Mouse (Mus musculus): Measurements from ENCODE around the gene Shisa7. TPM values are rescaled to one million over a fixed set of nuclear protein-coding genes. Genes with fewer than 3 reads are reported as not detected.

The Shisa7 gene
- polyA plus RNA-seq, 2 experiments = 0.01 TPM; not detected in 1

DNA sequence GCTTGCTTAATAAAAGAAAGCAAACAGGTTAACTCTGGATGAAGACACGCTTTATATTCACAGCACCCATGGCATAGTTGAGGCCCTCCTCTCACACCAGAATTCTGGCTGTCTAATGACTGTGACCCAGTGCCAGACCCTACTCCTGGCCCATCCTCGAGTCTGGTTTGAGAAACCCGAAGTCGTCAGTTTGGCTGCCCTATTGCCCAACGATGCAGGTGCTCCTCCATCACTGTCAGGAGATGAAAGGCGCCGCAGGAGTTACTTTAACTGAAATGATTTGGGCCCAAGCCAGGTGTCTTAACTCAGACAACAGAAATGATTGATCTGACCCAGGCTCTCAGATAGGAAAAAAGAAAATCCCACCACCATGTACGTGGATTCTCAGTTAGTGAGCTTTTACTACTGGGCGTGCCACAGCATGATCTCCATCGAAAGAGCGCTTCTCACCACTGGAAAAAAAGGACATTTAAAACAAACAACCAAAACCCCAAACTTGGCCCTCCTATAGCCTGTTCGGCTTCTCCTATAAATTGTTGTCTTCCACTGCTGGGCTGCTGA lies 15.0 kb upstream of the Shisa7 start:
- no peak overlapping the region for H3K27ac ChIP-seq
- H3K4me2 ChIP-seq (ENCODE audit: low read depth) = no peak overlapping the region
- no peak overlapping the region for H3K4me3 ChIP-seq (ENCODE audit: insufficient read depth in 1 of 2, low read depth in 2 of 2, low read length in 2 of 2)
- H3K9ac ChIP-seq (replicated peaks) = no peak overlapping the region
- H3K9me3 ChIP-seq (ENCODE audit: control insufficient read depth, low read length) = no peaks in the 10 kb centered on the region
- 64% methylated on average over 12 of the region's 12 CpGs for WGBS (ENCODE audit: insufficient replicate concordance)
- TF ChIP-seq EP300 (IDR thresholded peaks at IDR 0.05; ENCODE audit: low read depth) (no peak), CTCF (IDR thresholded peaks at IDR 0.05; ENCODE audit: low read depth) (no peak)
- H3K4me1 ChIP-seq (replicated peaks; ENCODE audit: control insufficient read depth in 2 of 2, insufficient read depth in 2 of 2, low read length in 1 of 2) = no peaks in the 10 kb centered on the region
- no peaks in the 10 kb centered on the region for H3K36me3 ChIP-seq (replicated peaks; ENCODE audit: control insufficient read depth, insufficient read depth, low read depth)
- no peaks in the 10 kb centered on the region for H3K27me3 ChIP-seq (ENCODE audit: control insufficient read depth, insufficient read depth, low read length)
- no peak for DNase-seq (ENCODE audit: low read depth in 3 of 3, low spot score in 3 of 3)
- no peak for ATAC-seq (ENCODE audit: insufficient read depth)

DNA sequence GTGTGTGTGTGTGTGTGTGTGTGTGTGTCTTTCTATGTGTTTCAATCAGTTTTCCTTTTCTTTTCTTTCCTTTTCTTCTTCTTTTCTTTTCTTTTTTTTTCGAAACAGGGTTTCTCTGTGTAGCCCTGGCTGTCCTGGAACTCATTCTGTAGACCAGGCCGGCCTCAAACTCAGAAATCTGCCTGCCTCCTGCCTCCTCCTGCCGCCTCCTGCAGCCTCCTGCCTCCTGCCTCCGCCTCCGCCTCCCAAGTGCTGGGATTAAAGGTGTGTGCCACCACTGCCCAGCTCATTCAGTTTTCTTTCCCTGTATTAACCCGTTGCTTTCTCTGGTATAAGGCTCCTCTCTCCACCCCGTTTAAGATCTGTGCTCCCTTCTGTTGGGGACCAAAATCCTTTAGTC lies 12.8 kb upstream of the Shisa7 start:
- DNase-seq (ENCODE audit: low read depth in 3 of 3, low spot score in 3 of 3) = no peak
- ATAC-seq (ENCODE audit: insufficient read depth) = no peak
- H3K4me2 ChIP-seq (ENCODE audit: low read depth) = no peak overlapping the region
- no peaks in the 10 kb centered on the region for H3K27me3 ChIP-seq (ENCODE audit: control insufficient read depth, insufficient read depth, low read length)
- no peak overlapping the region for H3K9ac ChIP-seq (replicated peaks)
- H3K9me3 ChIP-seq (ENCODE audit: control insufficient read depth, low read length) = no peaks in the 10 kb centered on the region
- H3K4me3 ChIP-seq (ENCODE audit: insufficient read depth in 1 of 2, low read depth in 2 of 2, low read length in 2 of 2) = no peak overlapping the region
- no peaks in the 10 kb centered on the region for H3K4me1 ChIP-seq (replicated peaks; ENCODE audit: control insufficient read depth in 2 of 2, insufficient read depth in 2 of 2, low read length in 1 of 2)
- no peak overlapping the region for H3K27ac ChIP-seq
- 48% methylated on average over 7 of the region's 7 CpGs for WGBS (ENCODE audit: insufficient replicate concordance)
- TF ChIP-seq CTCF (IDR thresholded peaks at IDR 0.05; ENCODE audit: low read depth) = no peak
- no peak for TF ChIP-seq EP300 (IDR thresholded peaks at IDR 0.05; ENCODE audit: low read depth)
- no peaks in the 10 kb centered on the region for H3K36me3 ChIP-seq (replicated peaks; ENCODE audit: control insufficient read depth, insufficient read depth, low read depth)

- ATAC-seq (ENCODE audit: insufficient read depth) (no peak), DNase-seq (ENCODE audit: low read depth in 3 of 3, low spot score in 3 of 3) (no peak)
- 50% methylated on average over 9 of the region's 9 CpGs for WGBS (ENCODE audit: insufficient replicate concordance)
- TF ChIP-seq CTCF (IDR thresholded peaks at IDR 0.05; ENCODE audit: low read depth) = no peak
- no peak overlapping the region for H3K9ac ChIP-seq (replicated peaks)
- no peaks in the 10 kb centered on the region for H3K9me3 ChIP-seq (ENCODE audit: control insufficient read depth, low read length)
- H3K4me3 ChIP-seq (ENCODE audit: insufficient read depth in 1 of 2, low read depth in 2 of 2, low read length in 2 of 2) = no peak overlapping the region
- H3K27ac ChIP-seq = no peak overlapping the region
- H3K36me3 ChIP-seq (replicated peaks; ENCODE audit: control insufficient read depth, insufficient read depth, low read depth) = no peaks in the 10 kb centered on the region
- H3K4me1 ChIP-seq (replicated peaks; ENCODE audit: control insufficient read depth in 2 of 2, insufficient read depth in 2 of 2, low read length in 1 of 2) = no peaks in the 10 kb centered on the region
- H3K27me3 ChIP-seq (ENCODE audit: control insufficient read depth, insufficient read depth, low read length) = no peaks in the 10 kb centered on the region
- H3K4me2 ChIP-seq (ENCODE audit: low read depth) = no peak overlapping the region
Measured at GRCm38 (mm10) chr7:4856508-4856907, 12.0 kb upstream of the Shisa7 start.

DNA sequence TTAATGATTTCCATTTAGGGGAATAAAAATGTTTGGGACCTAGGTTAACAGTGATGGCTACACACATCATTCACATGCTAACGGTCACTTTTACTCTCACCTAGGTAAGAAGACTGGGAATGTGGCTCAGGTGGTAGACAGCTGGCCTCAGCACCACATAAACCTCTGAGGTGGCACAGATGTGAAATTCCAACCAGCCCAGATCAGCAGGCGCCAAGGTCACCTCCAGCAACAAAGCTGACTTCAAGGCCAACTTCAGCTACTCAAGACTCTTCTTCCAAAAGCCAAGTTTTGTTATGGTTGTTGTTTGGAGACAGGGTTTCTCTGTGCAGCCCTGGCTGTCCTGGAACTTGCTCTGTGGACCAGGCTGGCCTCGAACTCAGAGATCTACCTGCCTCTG lies 9.1 kb upstream of the Shisa7 start:
- TF ChIP-seq CTCF (IDR thresholded peaks at IDR 0.05; ENCODE audit: low read depth) = no peak
- TF ChIP-seq EP300 (IDR thresholded peaks at IDR 0.05; ENCODE audit: low read depth) = no peak
- Histone ChIP-seq H3K9me3 (ENCODE audit: control insufficient read depth, low read length) (no peaks in the 10 kb centered on the region), H3K27me3 (ENCODE audit: control insufficient read depth, insufficient read depth, low read length) (0 out of 2 replicates have a peak, but pooled peaks cover 2% of the 10 kb centered on the region), H3K4me2 (ENCODE audit: low read depth) (no peak overlapping the region), H3K36me3 (replicated peaks; ENCODE audit: control insufficient read depth, insufficient read depth, low read depth) (no peaks in the 10 kb centered on the region), H3K4me3 (ENCODE audit: insufficient read depth in 1 of 2, low read depth in 2 of 2, low read length in 2 of 2) (no peak overlapping the region), H3K9ac (replicated peaks) (no peak overlapping the region), H3K27ac (no peak overlapping the region), H3K4me1 (replicated peaks; ENCODE audit: control insufficient read depth in 2 of 2, insufficient read depth in 2 of 2, low read length in 1 of 2) (no peaks in the 10 kb centered on the region)
- ATAC-seq (ENCODE audit: insufficient read depth) = no peak
- 46% methylated on average over 3 of the region's 3 CpGs for WGBS (ENCODE audit: insufficient replicate concordance)
- no peak for DNase-seq (ENCODE audit: low read depth in 3 of 3, low spot score in 3 of 3)

- H3K27me3 ChIP-seq (ENCODE audit: control insufficient read depth, insufficient read depth, low read length) = 0 out of 2 replicates have a peak, but pooled peaks cover 2% of the 10 kb centered on the region
- no peak overlapping the region for H3K9ac ChIP-seq (replicated peaks)
- TF ChIP-seq EP300 (IDR thresholded peaks at IDR 0.05; ENCODE audit: low read depth) (no peak), CTCF (IDR thresholded peaks at IDR 0.05; ENCODE audit: low read depth) (no peak)
- ATAC-seq (ENCODE audit: insufficient read depth) (no peak), DNase-seq (ENCODE audit: low read depth in 3 of 3, low spot score in 3 of 3) (no peak)
- 65% methylated on average over 8 of the region's 8 CpGs for WGBS (ENCODE audit: insufficient replicate concordance)
- no peak overlapping the region for H3K27ac ChIP-seq
- H3K4me3 ChIP-seq (ENCODE audit: insufficient read depth in 1 of 2, low read depth in 2 of 2, low read length in 2 of 2) = no peak overlapping the region
- H3K36me3 ChIP-seq (replicated peaks; ENCODE audit: control insufficient read depth, insufficient read depth, low read depth) = no peaks in the 10 kb centered on the region
- no peaks in the 10 kb centered on the region for H3K4me1 ChIP-seq (replicated peaks; ENCODE audit: control insufficient read depth in 2 of 2, insufficient read depth in 2 of 2, low read length in 1 of 2)
- no peaks in the 10 kb centered on the region for H3K9me3 ChIP-seq (ENCODE audit: control insufficient read depth, low read length)
- no peak overlapping the region for H3K4me2 ChIP-seq (ENCODE audit: low read depth)
Measured at GRCm38 (mm10) chr7:4851315-4851688, 6.8 kb upstream of the Shisa7 start.
